Mouse (Mus musculus) ZHBTc4 (cell line): ENCODE measurements around the gene Vmn1r29.
"Not testable (repeated sequence)": the region's sequence is repeated elsewhere in the genome, so short reads cannot be mapped to it uniquely, and the experiment has no call there.

Source experiments
- DNase-seq: peaks from one replicate; pipeline ENCODE4 v3.0.0-alpha.2; 2011; ENCODE audit warnings: low read depth, low spot score

The Vmn1r29 gene

GRCm38 (mm10) chr6:58301249-58301648 lies at the start of gene Vmn1r29:
TSS of gene Vmn1r29 (plus strand) at chr6:58301549.
- no peak for DNase-seq

- DNase-seq, result no peak
Measured at GRCm38 (mm10) chr6:58261737-58262136, 39.6 kb upstream of the Vmn1r29 start, which contains the start of gene Vmn1r28. TSS of gene Vmn1r28 (plus strand) at chr6:58262037.

- peak; percentile 1 for DNase-seq
Measured at GRCm38 (mm10) chr6:58279661-58280060, 21.7 kb upstream of the Vmn1r29 start.

GRCm38 (mm10) chr6:58292201-58292600 lies 9.1 kb upstream of the Vmn1r29 start:
- DNase-seq, result peak; percentile 46

- peak; percentile 54 for DNase-seq
Measured at GRCm38 (mm10) chr6:58298511-58298910, 2.8 kb upstream of the Vmn1r29 start.

- DNase-seq, result not testable (repeated sequence)
Measured at GRCm38 (mm10) chr6:58330686-58331085, 29.3 kb downstream of the Vmn1r29 start.
